Mouse (Mus musculus) adrenal gland, postnatal 36 days (tissue): Measurements from ENCODE around the gene Il3. TPM values are rescaled to one million over a fixed set of nuclear protein-coding genes. Genes with fewer than 3 reads are reported as not detected.
"Not testable (repeated sequence)": the region's sequence is repeated elsewhere in the genome, so short reads cannot be mapped to it uniquely, and the experiment has no call there.

Source experiments
- DNase-seq, 2 experiments: peaks; one replicate each; pipeline ENCODE4 v3.0.0; 2021; ENCODE audit warnings: mixed read lengths in 1 of 2
- long read RNA-seq, 2 experiments: library from polyadenylated mRNA; stranded (forward); transcript quantifications; one replicate each; pipeline ENCODE4 v2.0.0; 2021; ENCODE audit warnings: borderline sequencing depth in 2 of 2
- total RNA-seq, 2 experiments: library from RNA; stranded (reverse); gene quantifications; 2 replicates each; pipeline ENCODE4 v1.2.3; 2021

Il3 gene
- not detected for total RNA-seq
- long read RNA-seq, experiment 1: 0 reads
- long read RNA-seq, experiment 2: 0 reads

GRCm38 (mm10) chr11:54267177-54267576 is at the start of gene Il3:
Il3 (minus strand) TSS chr11:54267277.
- no peak for DNase-seq

- DNase-seq: no peak
Measured at GRCm38 (mm10) chr11:54315336-54315735, 48.3 kb upstream of the Il3 start.

GRCm38 (mm10) chr11:54314740-54315139 is 47.7 kb upstream of the Il3 start:
- peak in 1 of 2 experiments; percentile 22 for DNase-seq

- no peak for DNase-seq
Measured at GRCm38 (mm10) chr11:54313391-54314360, 46.6 kb upstream of the Il3 start.

GRCm38 (mm10) chr11:54312603-54313002 is 45.5 kb upstream of the Il3 start:
- DNase-seq: no peak

GRCm38 (mm10) chr11:54312021-54312420 is 44.9 kb upstream of the Il3 start:
- DNase-seq: peak; percentile 69 to 75

GRCm38 (mm10) chr11:54310588-54310987 is 43.5 kb upstream of the Il3 start:
- DNase-seq: no peak

GRCm38 (mm10) chr11:54307139-54307816 is 40.2 kb upstream of the Il3 start:
- DNase-seq: peak; percentile 82 to 88

GRCm38 (mm10) chr11:54305331-54305730 is 38.3 kb upstream of the Il3 start:
- DNase-seq: no peak

- DNase-seq: no peak
Measured at GRCm38 (mm10) chr11:54304471-54304873, 37.4 kb upstream of the Il3 start.

- DNase-seq: peak; percentile 30 to 38
Measured at GRCm38 (mm10) chr11:54303728-54304470, 36.8 kb upstream of the Il3 start, which contains the start of gene Acsl6. Acsl6 (plus strand) TSS chr11:54303798.

GRCm38 (mm10) chr11:54303076-54303727 is 36.1 kb upstream of the Il3 start:
- peak; percentile 49 to 62 for DNase-seq

GRCm38 (mm10) chr11:54302606-54303005 is 35.5 kb upstream of the Il3 start:
- no peak for DNase-seq

GRCm38 (mm10) chr11:54301994-54302393 is 34.9 kb upstream of the Il3 start:
- no peak for DNase-seq

GRCm38 (mm10) chr11:54298777-54299176 is 31.7 kb upstream of the Il3 start:
- DNase-seq: no peak

GRCm38 (mm10) chr11:54297471-54297870 is 30.4 kb upstream of the Il3 start:
- not testable (repeated sequence) for DNase-seq

- no peak for DNase-seq
Measured at GRCm38 (mm10) chr11:54296734-54297133, 29.7 kb upstream of the Il3 start.

- no peak for DNase-seq
Measured at GRCm38 (mm10) chr11:54295971-54296370, 28.9 kb upstream of the Il3 start.

GRCm38 (mm10) chr11:54293980-54294807 is 27.1 kb upstream of the Il3 start:
- DNase-seq: no peak

GRCm38 (mm10) chr11:54292163-54292562 is 25.1 kb upstream of the Il3 start:
- DNase-seq: no peak
